Mouse (Mus musculus): ENCODE measurements at regions not wholly inside any gene's neighbourhood (a gene's known extent, or its start where the extent isn't known, plus 50 kb on each side); places are given as distances from the start of the nearest gene placed in this dataset.
A peak's percentile ranks its signal among the peaks of the same experiment; 100 is the strongest.

DNA sequence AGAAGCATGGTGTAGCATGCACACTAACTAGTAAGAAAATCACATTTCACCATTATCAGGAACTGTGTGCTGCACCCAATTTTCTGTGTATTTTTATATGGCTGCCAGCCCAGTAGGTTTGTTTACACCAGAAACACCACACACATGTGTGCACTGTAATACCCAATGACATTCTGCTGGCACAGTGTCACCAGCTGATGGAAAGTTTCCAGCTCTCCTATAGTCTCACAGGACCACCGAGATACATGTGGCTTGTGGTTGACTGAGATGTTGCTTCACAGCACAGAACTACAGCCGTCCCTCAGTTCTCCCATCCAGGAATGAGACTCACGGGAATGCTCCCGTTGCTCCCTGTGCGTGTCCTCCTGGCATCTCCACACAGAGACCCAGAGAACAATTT lies 149.4 kb upstream of the Elac2 start:
- Histone ChIP-seq H3K27me3 (replicated peaks) (peaks cover 3% of the 10 kb centered on the region), H3K4me1 (peaks cover 35% of the 10 kb centered on the region), H3K9me3 (no peaks in the 10 kb centered on the region), H3K36me3 (replicated peaks; ENCODE audit: low read length) (no peaks in the 10 kb centered on the region), H3K4me3 (replicated peaks) (no peak overlapping the region)
- no peak for TF ChIP-seq FLI1 (IDR thresholded peaks at IDR 0.05; ENCODE audit: low read length)

DNA sequence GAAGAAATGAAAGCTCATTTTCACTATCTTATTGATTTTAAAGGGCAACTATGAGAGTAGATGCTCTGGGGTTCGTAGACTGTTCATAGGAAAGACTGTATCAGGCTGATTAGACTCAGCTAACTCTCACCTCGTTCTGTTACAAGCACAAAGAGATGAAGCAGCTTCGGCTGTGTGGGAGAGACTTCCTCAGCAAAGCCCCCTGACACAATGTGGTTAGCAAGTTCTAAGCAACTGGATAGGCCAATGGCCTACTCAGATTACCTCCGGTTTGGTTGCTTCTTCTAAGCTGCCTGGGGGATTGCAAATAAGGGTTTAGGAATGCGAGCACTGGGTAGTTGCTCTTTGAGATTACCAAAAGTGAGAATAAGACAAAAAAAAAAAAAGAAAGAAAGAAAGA lies 146.4 kb upstream of the Elac2 start:
- Histone ChIP-seq H3K9me3 (no peaks in the 10 kb centered on the region), H3K4me3 (replicated peaks) (peak overlapping the region; percentile 66), H3K4me1 (peaks cover 42% of the 10 kb centered on the region), H3K27me3 (replicated peaks) (peaks cover 3% of the 10 kb centered on the region), H3K36me3 (replicated peaks; ENCODE audit: low read length) (no peaks in the 10 kb centered on the region)
- no peak for TF ChIP-seq GATA1 (IDR thresholded peaks at IDR 0.05; ENCODE audit: borderline replicate concordance, low read length)
- TF ChIP-seq FLI1 (IDR thresholded peaks at IDR 0.05; ENCODE audit: low read length) = no peak

DNA sequence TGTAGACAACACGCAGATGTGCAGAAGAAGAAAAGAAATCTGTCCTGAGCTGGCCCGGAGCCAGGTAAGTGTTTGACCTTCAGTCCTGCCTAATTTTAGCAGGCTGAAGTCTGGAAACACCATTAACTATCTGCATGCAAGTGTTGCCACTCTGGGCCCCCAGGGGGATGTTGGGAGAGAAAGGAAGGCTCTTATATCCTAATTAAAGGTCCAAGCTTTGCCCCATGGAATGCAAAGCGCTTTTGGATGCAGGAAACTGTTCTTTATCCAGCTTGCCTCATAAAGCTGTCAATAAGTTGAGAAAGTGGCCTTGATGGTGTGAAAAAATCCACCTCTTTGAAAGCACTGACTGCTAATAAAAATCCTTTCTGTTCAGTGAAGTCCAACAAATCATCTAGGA lies 145.1 kb upstream of the Elac2 start:
- Histone ChIP-seq H3K36me3 (replicated peaks; ENCODE audit: low read length) (no peaks in the 10 kb centered on the region), H3K4me3 (replicated peaks) (no peak overlapping the region), H3K27me3 (replicated peaks) (no peaks in the 10 kb centered on the region), H3K4me1 (peaks cover 42% of the 10 kb centered on the region), H3K9me3 (no peaks in the 10 kb centered on the region)
- TF ChIP-seq FLI1 (IDR thresholded peaks at IDR 0.05; ENCODE audit: low read length) (no peak), GATA1 (IDR thresholded peaks at IDR 0.05; ENCODE audit: borderline replicate concordance, low read length) (no peak)

DNA sequence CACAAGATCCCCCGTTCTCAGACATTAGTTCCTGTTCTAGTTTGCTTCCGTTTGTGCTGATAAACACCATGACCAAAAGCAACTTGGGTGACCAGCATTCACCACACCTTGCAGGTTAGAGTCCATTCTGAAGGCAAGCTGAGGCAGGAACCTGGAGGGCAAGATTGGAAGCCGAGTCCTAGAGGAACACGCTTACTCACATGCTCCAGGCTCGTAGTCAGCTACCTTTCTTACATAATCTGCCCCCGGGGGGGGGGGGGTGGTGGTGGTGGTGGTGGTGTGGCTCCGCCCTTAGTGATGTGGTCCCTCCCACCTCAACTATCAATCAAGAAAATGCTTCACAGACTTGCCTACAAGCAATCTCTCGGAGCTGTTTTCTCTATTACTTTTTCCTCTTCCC lies 142.1 kb upstream of the Elac2 start:
- no peaks in the 10 kb centered on the region for H3K27me3 ChIP-seq (replicated peaks)
- no peak for TF ChIP-seq FLI1 (IDR thresholded peaks at IDR 0.05; ENCODE audit: low read length)
- TF ChIP-seq GATA1 (IDR thresholded peaks at IDR 0.05; ENCODE audit: borderline replicate concordance, low read length) = no peak
- H3K4me1 ChIP-seq = peaks cover 29% of the 10 kb centered on the region
- no peaks in the 10 kb centered on the region for H3K36me3 ChIP-seq (replicated peaks; ENCODE audit: low read length)
- H3K4me3 ChIP-seq (replicated peaks) = no peak overlapping the region
- H3K9me3 ChIP-seq = 0 out of 2 replicates have a peak, but pooled peaks cover 5% of the 10 kb centered on the region

DNA sequence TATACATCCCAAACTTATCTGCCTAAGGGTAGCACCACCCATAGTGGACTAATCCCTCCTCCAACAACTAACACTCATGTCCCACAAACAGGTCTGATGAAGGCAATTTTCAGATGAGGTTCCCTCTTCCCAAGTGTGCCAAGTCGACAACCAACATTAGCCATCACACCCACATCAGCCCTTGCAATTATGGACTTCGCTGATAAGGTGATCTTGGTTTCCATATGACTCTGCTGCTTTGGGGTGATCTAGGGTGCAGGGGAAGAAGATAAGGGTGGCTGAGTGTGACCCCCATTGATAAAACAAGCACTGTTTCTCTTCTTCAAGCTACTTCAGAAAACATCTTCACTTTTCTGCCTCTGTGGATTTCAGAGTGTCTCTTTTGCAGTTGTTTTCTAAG lies 137.7 kb upstream of the Elac2 start:
- peak overlapping the region; percentile 38 for H3K4me3 ChIP-seq (replicated peaks)

DNA sequence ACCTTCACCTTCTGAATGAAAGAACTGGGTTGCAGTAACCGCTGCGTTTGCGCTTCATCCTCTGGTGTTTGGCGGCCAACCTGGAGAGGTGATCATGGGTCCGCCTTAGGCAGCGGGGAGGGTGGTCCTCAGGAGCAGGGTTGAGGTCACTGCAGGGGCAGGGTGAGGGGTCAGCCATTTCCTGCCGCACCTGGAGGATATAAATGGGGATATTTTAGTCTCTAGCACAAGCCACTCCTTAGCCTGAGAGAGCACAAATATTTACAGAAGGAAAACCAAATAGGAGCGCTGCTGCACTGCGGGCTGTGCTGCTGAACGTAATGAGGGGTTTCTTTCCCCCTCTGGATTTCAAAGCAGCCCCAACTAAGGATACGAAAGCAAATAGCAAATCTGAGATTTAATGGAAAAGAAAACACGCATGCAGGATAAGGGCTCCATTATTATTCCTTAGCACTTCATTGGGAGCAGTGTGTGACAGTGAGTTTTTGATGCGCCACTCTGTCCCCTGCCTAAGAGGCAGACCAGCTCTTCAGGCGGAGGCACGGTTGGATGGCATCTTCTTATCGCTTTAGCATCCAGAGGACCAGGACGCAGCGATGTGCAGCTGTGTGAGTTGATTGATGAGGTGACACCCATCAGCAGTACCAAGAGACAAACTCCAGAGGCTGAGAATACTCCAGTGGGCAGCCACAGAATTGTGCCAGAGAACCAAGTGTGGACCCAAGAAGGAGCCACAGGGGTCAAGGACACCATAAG lies 135.9 kb upstream of the Elac2 start:
- no peak overlapping the region for H3K4me3 ChIP-seq (replicated peaks)
- 0 out of 2 replicates have a peak, but pooled peaks cover 5% of the 10 kb centered on the region for H3K9me3 ChIP-seq
- peaks cover 2% of the 10 kb centered on the region for H3K27me3 ChIP-seq (replicated peaks)
- TF ChIP-seq FLI1 (IDR thresholded peaks at IDR 0.05; ENCODE audit: low read length) = no peak
- no peak for TF ChIP-seq GATA1 (IDR thresholded peaks at IDR 0.05; ENCODE audit: borderline replicate concordance, low read length)
- H3K4me1 ChIP-seq = peaks cover 8% of the 10 kb centered on the region
- no peaks in the 10 kb centered on the region for H3K36me3 ChIP-seq (replicated peaks; ENCODE audit: low read length)

More for the DNA sequence above, 137.7 kb upstream of the Elac2 start:
- H3K36me3 ChIP-seq (replicated peaks; ENCODE audit: low read length) = no peaks in the 10 kb centered on the region
- 0 out of 2 replicates have a peak, but pooled peaks cover 5% of the 10 kb centered on the region for H3K9me3 ChIP-seq
- peaks cover 2% of the 10 kb centered on the region for H3K27me3 ChIP-seq (replicated peaks)
- peaks cover 8% of the 10 kb centered on the region for H3K4me1 ChIP-seq
- TF ChIP-seq FLI1 (IDR thresholded peaks at IDR 0.05; ENCODE audit: low read length) (no peak), GATA1 (IDR thresholded peaks at IDR 0.05; ENCODE audit: borderline replicate concordance, low read length) (no peak)

DNA sequence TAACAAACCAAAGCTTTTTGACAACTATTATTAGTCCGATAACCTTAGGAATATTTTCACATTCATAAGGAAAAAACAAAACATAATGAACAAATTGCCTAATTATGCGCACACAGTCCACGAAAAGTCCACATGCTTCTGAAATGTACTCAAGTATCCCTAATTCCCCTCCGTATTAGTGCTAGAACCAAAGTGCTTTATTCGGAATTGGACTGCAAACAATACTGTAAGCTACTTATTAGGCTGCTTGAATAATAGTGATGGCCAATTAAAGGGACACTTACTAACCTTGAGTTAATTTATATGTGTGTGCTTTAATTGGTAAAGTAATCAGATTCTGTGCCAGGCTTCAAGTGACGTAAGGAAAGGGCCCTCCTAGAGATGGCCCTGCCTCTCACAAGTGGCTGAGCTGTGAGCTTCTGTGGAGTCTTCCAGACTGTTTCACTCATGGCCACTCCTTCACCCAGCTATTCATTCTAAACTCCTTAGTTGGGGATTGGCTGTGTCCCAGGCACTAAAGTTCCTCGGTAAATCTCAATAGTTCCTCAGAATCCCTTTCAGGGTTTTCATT lies 132.2 kb upstream of the Elac2 start:
- Histone ChIP-seq H3K36me3 (replicated peaks; ENCODE audit: low read length) (peaks cover 3% of the 10 kb centered on the region), H3K9me3 (no peaks in the 10 kb centered on the region), H3K4me3 (replicated peaks) (no peak overlapping the region), H3K4me1 (peaks cover 4% of the 10 kb centered on the region), H3K27me3 (replicated peaks) (peaks cover 2% of the 10 kb centered on the region)
- TF ChIP-seq FLI1 (IDR thresholded peaks at IDR 0.05; ENCODE audit: low read length) (no peak), GATA1 (IDR thresholded peaks at IDR 0.05; ENCODE audit: borderline replicate concordance, low read length) (no peak)

DNA sequence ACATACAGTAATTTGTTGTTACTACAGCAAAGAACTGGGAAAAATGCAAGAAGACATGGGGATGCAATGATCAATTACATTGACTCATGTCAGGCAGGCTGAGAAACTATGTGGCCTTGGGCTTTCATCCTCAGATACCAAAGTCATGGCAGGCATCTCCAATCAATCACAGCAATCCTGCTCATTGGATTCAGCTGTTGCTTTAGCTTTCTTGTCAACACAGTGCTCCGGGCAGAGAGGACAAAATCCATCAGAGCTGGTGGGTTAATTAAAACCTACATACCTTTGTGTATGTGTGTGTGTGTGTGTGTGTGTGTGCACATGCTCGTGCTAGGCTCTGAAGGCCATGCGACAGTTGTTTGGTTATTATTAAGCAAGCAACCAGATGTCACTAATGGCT lies 119.2 kb upstream of the Elac2 start:
- H3K9me3 ChIP-seq = 0 out of 2 replicates have a peak, but pooled peaks cover 2% of the 10 kb centered on the region
- H3K36me3 ChIP-seq (replicated peaks; ENCODE audit: low read length) = no peaks in the 10 kb centered on the region
- peaks cover 12% of the 10 kb centered on the region for H3K4me1 ChIP-seq
- TF ChIP-seq FLI1 (IDR thresholded peaks at IDR 0.05; ENCODE audit: low read length) = no peak
- TF ChIP-seq GATA1 (IDR thresholded peaks at IDR 0.05; ENCODE audit: borderline replicate concordance, low read length) = no peak
- peaks cover 8% of the 10 kb centered on the region for H3K27me3 ChIP-seq (replicated peaks)
- H3K4me3 ChIP-seq (replicated peaks) = no peak overlapping the region

DNA sequence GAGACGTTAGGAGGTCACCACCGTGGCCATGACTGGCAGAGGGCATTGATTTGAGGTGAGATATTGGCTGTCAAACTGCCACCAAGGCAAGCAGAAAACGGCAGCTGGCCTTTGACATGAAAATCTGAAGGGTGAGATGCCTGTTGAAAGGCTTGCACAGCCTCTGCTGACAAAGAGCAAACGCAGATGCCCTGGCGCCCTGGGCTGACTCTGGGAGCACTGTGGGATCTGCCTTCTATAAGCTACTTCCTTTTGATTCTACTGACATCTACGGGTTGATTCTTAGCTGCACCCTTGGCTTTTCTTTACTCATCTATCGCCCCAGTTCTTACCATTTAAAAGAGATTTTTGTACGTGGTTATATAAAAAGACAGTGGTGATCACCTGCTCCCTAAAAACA lies 98.2 kb upstream of the Elac2 start:
- Histone ChIP-seq H3K4me3 (replicated peaks) (no peak overlapping the region), H3K4me1 (peaks cover 5% of the 10 kb centered on the region), H3K36me3 (replicated peaks; ENCODE audit: low read length) (no peaks in the 10 kb centered on the region), H3K27me3 (replicated peaks) (peaks cover 21% of the 10 kb centered on the region), H3K9me3 (no peaks in the 10 kb centered on the region)
- TF ChIP-seq FLI1 (IDR thresholded peaks at IDR 0.05; ENCODE audit: low read length) = no peak
- TF ChIP-seq GATA1 (IDR thresholded peaks at IDR 0.05; ENCODE audit: borderline replicate concordance, low read length) = no peak

DNA sequence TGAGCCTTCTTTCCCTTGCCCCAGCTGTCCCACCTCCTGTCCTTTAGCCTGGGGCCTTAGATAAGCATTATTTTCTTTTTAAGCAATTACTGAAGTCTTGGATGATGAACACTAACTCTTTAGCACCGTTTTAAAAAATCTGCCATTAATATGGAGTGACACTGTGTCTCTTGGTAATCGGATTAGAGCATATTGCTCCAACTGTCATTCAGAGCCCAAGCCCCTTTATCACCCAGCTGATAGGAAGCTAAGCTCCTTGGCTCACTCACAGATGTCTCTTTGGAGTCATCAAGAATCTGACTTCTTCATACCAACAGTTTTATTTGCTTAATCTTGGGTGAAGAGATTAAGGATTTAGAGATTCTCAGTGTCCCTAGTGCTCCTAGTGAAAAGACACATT lies 94.3 kb upstream of the Elac2 start:
- Histone ChIP-seq H3K4me1 (peaks cover 5% of the 10 kb centered on the region), H3K4me3 (replicated peaks) (no peak overlapping the region), H3K9me3 (no peaks in the 10 kb centered on the region), H3K27me3 (replicated peaks) (peaks cover 40% of the 10 kb centered on the region), H3K36me3 (replicated peaks; ENCODE audit: low read length) (no peaks in the 10 kb centered on the region)
- TF ChIP-seq GATA1 (IDR thresholded peaks at IDR 0.05; ENCODE audit: borderline replicate concordance, low read length) (no peak), FLI1 (IDR thresholded peaks at IDR 0.05; ENCODE audit: low read length) (no peak)
